Mouse (Mus musculus) E14TG2a.4 (cell line): Measurements from ENCODE around the gene Nemp2.

Experiments
- CTCF ChIP-seq: conservative IDR thresholded peaks from 2 replicates; pipeline ENCODE4 v1.5.1; 2014; ENCODE audit warnings: low read length
- NANOG ChIP-seq: IDR thresholded peaks from 2 replicates; pipeline ENCODE4 v1.6.1; 2014; ENCODE audit warnings: borderline replicate concordance, low read length, mixed read lengths

DNA sequence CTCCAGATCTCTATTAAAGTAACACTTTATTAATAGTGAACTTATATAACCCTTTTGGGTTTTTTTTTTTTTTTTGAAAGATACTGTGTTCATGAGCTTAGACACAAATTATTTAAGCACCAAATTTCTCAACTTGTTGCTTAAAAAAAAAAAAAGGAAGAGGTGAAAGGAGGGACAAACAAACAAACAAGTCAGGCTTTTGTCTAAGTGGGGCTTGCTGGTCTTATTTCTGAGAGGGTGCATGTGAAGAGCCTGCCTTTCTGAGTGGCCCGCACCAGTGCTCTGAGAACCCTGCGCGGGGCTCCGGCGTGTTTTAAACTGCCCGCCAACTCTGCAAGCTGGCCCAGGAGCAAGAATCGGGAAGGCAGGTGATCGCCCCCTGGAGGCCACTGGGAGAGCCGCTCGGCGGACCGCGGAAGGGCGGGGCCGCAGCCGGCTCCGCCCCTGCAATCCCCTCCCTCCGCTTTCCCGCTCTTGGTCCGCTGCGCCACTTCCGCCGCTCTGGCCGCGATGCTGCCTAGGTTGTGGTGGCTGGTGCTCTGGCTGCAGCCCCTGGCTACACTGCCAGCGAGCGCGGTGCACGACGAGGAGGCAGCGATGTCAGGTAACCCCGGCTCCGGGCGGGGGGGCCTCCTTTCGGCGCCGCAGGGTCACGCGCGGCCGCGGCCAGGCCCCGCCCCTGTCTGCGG is at the start of gene Nemp2:
- no peak for TF ChIP-seq NANOG
- peak; percentile 17; the same call in 1 of the 2 replicates for TF ChIP-seq CTCF
